Mouse (Mus musculus) right cerebral cortex, adult 18-20 months (tissue): ENCODE measurements at regions not wholly inside any gene's neighbourhood (a gene's known extent, or its start where the extent isn't known, plus 50 kb on each side); places are given as distances from the start of the nearest gene placed in this dataset.
"Not testable (repeated sequence)": the region's sequence is repeated elsewhere in the genome, so short reads cannot be mapped to it uniquely, and the experiment has no call there.

Experiments
- DNase-seq: peaks from one replicate; pipeline ENCODE4 v3.0.0; 2022; ENCODE audit warnings: mixed read lengths

GRCm38 (mm10) chr3:41504867-41505266, 50.7 kb upstream of the Jade1 start:
- no peak for DNase-seq

GRCm38 (mm10) chr3:41502161-41502560, 53.4 kb upstream of the Jade1 start:
- DNase-seq, result no peak

- DNase-seq, result not testable (repeated sequence)
These were observed 53.9 kb upstream of the Jade1 start for GRCm38 (mm10) chr3:41501639-41502038.

GRCm38 (mm10) chr3:41501124-41501523, 54.4 kb upstream of the Jade1 start:
- no peak for DNase-seq

GRCm38 (mm10) chr3:41499680-41500079, 55.9 kb upstream of the Jade1 start:
- no peak for DNase-seq

GRCm38 (mm10) chr3:41498791-41499190, 56.7 kb upstream of the Jade1 start:
- DNase-seq, result no peak

GRCm38 (mm10) chr3:41497771-41498170, 57.8 kb upstream of the Jade1 start:
- no peak for DNase-seq

GRCm38 (mm10) chr3:41496931-41497710, 58.4 kb upstream of the Jade1 start:
- DNase-seq, result no peak

GRCm38 (mm10) chr3:41495893-41496292, 59.6 kb upstream of the Jade1 start:
- DNase-seq, result no peak

GRCm38 (mm10) chr3:41495097-41495496, 60.4 kb upstream of the Jade1 start:
- DNase-seq, result no peak

- DNase-seq, result no peak
These were observed 62.1 kb upstream of the Jade1 start for GRCm38 (mm10) chr3:41493472-41493871.

GRCm38 (mm10) chr3:41492727-41493392, 62.7 kb upstream of the Jade1 start:
- DNase-seq, result no peak

- DNase-seq, result no peak
These were observed 63.4 kb upstream of the Jade1 start for GRCm38 (mm10) chr3:41492031-41492726.

- DNase-seq, result no peak
These were observed 64.3 kb upstream of the Jade1 start for GRCm38 (mm10) chr3:41491185-41491584.

- no peak for DNase-seq
These were observed 65.5 kb upstream of the Jade1 start for GRCm38 (mm10) chr3:41489998-41490397.

- DNase-seq, result no peak
These were observed 66.0 kb upstream of the Jade1 start for GRCm38 (mm10) chr3:41489571-41489970.

GRCm38 (mm10) chr3:41488229-41488774, 67.2 kb upstream of the Jade1 start:
- no peak for DNase-seq

GRCm38 (mm10) chr3:41484920-41485319, 70.6 kb upstream of the Jade1 start:
- DNase-seq, result no peak

- DNase-seq, result no peak
These were observed 71.9 kb upstream of the Jade1 start for GRCm38 (mm10) chr3:41483582-41483981.

GRCm38 (mm10) chr3:41482881-41483494, 72.5 kb upstream of the Jade1 start:
- no peak for DNase-seq

- no peak for DNase-seq
These were observed 75.3 kb upstream of the Jade1 start for GRCm38 (mm10) chr3:41480186-41480585.

- DNase-seq, result no peak
These were observed 76.6 kb upstream of the Jade1 start for GRCm38 (mm10) chr3:41478971-41479370.

- no peak for DNase-seq
These were observed 79.0 kb upstream of the Jade1 start for GRCm38 (mm10) chr3:41476516-41476915.
